Mouse (Mus musculus) brain, embryonic 14.5 days (tissue): ENCODE results near the gene Cul3. TPM values are rescaled to one million over a fixed set of nuclear protein-coding genes. Genes with fewer than 3 reads are reported as not detected.
A peak's percentile ranks its signal among the peaks of the same experiment; 100 is the strongest.

Experiments used
- DNase-seq: peaks from one replicate; pipeline ENCODE4 v3.0.0-alpha.2; 2011; ENCODE audit warnings: low read depth
- CTCF ChIP-seq: fragments of 200-500 bp; IDR thresholded peaks from 2 replicates; pipeline ENCODE4 v1.5.1; 2012; ENCODE audit warnings: inconsistent platforms, mild to moderate bottlenecking, moderate library complexity, borderline replicate concordance; ENCODE audit not compliant: insufficient read depth, insufficient read length; ENCODE audit errors: extremely low read depth
- POLR2A ChIP-seq: fragments of 200-500 bp; IDR thresholded peaks from 2 replicates; pipeline ENCODE4 v1.6.1; 2012; ENCODE audit warnings: mild to moderate bottlenecking, inconsistent platforms, borderline replicate concordance; ENCODE audit not compliant: poor library complexity, insufficient read depth, insufficient read length, severe bottlenecking; ENCODE audit errors: extremely low read depth
- polyA plus RNA-seq: library from polyadenylated mRNA; depleted of rRNA; stranded (reverse); fragments of >200 nt; gene quantifications from 2 replicates; pipeline ENCODE4 v1.2.3, GENCODE M21; 2012; rRNA removed

The Cul3 gene
- polyA plus RNA-seq, 1 experiment, result 75.0 TPM

- no peak for DNase-seq
- TF ChIP-seq CTCF, result no peak
- no peak for TF ChIP-seq POLR2A
Observed at GRCm38 (mm10) chr1:80253309-80253708, 87.0 kb downstream of the Cul3 start.

DNA sequence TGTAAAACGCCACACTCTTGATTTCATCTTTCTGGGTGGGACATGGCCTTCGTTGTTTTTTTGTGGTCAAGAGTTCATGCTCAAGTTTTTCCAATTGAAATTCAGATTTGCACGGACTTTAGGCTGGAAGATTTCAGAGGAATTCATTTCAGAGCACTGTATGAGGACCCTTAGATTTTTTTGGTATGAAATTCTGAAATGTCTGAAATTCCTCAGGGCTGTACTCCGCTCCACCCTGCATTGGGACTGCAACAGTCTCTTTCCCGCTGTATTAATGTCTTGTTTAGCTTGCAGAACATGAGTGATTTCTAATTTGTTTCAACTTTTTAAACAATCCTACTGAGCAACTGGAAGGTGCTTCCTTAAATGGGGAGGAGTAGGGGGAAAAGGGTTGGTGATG lies 90.0 kb downstream of the Cul3 start:
- TF ChIP-seq CTCF (no peak), POLR2A (no peak)
- DNase-seq, result no peak

DNA sequence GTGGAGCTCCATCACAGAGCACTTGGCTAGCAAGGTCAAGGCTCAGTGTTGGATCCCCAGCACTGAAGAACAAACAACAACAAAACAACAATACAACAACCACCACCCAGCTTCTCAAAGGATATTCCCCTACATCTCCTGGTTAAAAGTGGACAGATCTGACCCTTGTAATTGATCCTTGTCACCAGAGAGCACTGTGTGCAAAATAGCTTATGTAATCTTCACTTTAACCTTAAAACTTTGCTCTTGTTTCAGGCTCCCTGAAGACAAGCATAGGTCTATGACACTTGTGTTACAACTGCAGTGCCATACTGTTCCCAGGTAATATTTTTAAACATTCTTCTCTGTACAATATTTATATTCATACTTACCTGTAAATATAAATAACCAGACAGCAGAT lies 93.1 kb downstream of the Cul3 start:
- DNase-seq, result no peak
- TF ChIP-seq POLR2A (no peak), CTCF (no peak)

- DNase-seq, result no peak
- TF ChIP-seq POLR2A (no peak), CTCF (no peak)
Observed at GRCm38 (mm10) chr1:80244123-80244522, 96.2 kb downstream of the Cul3 start.

GRCm38 (mm10) chr1:80241579-80241978 lies 98.7 kb downstream of the Cul3 start:
- DNase-seq, result no peak
- TF ChIP-seq POLR2A (no peak), CTCF (no peak)

DNA sequence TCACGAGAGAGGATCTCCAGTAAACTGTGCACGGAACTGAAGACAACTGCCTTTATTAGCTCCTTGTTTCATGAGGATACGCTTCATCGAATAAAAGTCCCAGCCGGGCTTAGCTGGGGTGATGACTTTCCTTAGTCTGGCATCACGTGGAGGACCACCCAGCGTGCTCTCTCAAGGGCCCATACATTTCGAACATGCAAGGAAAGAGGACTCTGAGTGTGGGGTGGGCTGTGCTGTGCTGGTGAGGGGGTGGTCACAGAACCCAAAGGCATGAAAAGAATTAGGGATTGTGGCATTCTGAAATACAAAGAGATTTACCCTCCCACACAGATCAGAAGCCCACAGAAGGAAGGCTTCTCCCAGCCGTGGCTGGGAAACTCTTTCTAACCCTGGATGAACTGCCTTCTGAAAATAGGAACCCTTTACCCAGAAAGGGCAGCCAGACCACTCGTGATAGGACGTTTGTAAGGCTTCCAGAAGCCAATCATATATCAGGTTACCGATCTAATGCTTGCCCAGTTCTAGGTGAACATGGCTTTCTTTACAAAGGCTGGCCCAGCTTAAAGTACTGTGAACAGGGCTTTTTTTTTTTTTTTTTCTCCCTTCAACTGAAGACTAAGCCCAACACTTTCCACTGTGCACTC lies 100.1 kb downstream of the Cul3 start:
- no peak for DNase-seq
- no peak for TF ChIP-seq CTCF
- TF ChIP-seq POLR2A, result no peak

DNA sequence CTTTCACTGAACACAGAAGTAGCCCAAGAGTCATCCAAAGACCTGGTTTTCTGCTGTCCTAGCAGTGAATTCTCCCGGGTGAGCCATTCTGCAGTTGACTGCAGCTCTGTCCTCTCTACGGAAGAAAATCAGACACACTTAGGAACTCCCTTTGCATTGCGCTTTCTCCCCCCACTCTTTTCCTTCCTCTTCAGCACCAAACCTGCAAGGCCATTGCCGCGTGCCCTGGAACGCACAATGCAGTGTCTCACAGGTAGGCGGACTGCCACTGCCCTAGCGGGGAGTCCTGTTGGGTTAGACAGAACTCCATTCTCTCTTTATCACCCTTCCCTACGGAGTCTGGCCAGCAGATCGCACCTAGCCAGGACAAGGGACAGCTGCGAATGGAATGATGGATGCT lies 100.8 kb downstream of the Cul3 start:
- TF ChIP-seq POLR2A, result no peak
- TF ChIP-seq CTCF, result no peak
- DNase-seq, result no peak

- peak; percentile 64 for DNase-seq
- TF ChIP-seq CTCF (no peak), POLR2A (no peak)
Observed at GRCm38 (mm10) chr1:80236951-80237702, 103.2 kb downstream of the Cul3 start.

DNA sequence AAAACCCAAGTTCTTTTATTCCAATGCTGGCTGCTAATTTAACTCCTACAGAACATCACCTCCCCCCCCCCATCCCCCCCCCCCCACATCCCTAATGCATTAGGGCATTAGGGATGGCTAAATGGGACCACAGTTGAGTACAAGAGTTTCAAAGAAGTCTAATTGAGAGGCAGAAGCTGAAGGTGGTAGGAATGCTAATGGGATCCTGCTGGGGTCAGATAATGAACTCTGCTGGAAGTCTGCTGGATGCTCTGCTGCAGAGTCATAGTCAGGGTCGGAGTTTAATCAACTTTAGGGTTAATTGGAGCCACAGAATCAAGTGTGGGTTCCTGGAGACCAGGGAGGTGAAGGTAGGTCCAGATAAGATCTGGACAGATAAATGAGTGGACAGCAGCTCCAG lies 104.2 kb downstream of the Cul3 start:
- no peak for DNase-seq
- TF ChIP-seq POLR2A, result no peak
- TF ChIP-seq CTCF, result no peak

DNA sequence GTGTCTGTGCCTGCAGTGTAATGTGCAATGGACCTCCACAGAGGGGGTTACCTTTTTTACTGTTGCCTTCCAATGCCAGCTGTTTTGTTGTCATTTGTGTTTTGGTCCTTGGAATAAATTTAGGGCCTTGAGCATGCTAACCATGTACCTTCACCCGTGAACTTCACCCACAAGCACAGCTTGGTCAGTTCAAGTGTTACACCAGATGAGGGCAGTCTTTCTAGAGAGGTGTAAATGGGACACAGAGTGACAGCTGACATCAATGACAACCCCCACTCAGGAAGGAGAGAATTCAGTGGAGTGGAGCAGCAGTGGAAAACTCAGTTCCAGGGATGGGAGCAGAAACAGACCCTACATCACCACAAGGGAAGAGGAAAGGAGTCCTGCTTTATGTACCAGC lies 109.7 kb downstream of the Cul3 start:
- no peak for DNase-seq
- TF ChIP-seq POLR2A (no peak), CTCF (no peak; the same call in 1 of the 2 replicates)

- DNase-seq, result peak; percentile 59
Observed at GRCm38 (mm10) chr1:80224839-80225412, 115.4 kb downstream of the Cul3 start.

DNA sequence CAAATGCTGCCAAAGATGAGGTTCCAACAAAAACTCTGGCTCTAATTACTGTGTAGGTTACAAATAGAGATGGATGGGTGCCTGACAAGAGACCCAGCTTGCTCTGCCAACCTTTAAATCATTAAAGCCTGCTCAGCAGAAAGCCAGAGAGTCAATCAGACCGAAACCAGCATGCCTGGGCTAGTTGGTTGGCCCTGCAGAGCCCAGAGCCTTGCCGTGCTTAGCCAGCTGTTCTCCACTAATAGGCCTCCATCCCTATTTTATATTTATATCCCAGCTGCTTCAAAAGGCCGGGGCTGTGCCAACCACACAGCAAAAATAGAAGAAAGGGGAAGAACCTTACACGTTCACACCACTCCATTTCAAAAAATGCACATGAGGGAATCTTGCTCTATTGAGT lies 119.1 kb downstream of the Cul3 start:
- DNase-seq, result peak; percentile 72
- TF ChIP-seq POLR2A (no peak), CTCF (no peak)

More at GRCm38 (mm10) chr1:80224839-80225412, 115.4 kb downstream of the Cul3 start:
- no peak for TF ChIP-seq POLR2A
- TF ChIP-seq CTCF, result no peak

DNA sequence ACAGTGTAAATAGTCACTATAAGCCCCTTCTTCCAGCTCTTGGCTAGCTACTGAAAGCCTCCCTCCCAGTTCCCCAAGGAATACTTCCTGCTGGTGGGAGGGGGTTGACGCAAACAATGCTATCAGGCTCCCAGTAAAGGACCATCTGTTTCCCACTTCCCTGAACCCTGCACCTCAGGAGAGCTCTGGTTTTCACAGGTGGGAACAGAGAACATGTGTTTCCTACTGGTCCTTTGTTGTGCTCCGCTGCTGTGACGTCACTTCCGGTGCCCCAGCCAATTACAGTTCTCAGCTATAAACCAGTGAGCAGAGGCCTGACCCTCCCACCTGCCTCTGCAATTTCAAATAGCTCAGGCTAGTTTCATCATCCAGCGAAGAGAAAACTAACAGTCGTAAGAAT lies 122.0 kb downstream of the Cul3 start, which contains the start of gene Fam124b:
Fam124b (minus strand) TSS at position 206 of the 400 bp plus-strand sequence.
- TF ChIP-seq POLR2A (no peak), CTCF (no peak)

More for the DNA sequence above, 122.0 kb downstream of the Cul3 start, which contains the start of gene Fam124b:
- peak; percentile 43 for DNase-seq

Other genes with a start within 250 kb of the Cul3 start
- gene Fam124b, start 122.0 kb downstream of the Cul3 start, polyA plus RNA-seq, result 0.26 and 0.55 TPM in 2 replicates
- gene Gm45261, start 121.0 kb upstream of the Cul3 start, polyA plus RNA-seq, result not detected in 2 replicates